Mouse (Mus musculus): Measurements from ENCODE around the gene Gtpbp1. TPM values are rescaled to one million over a fixed set of nuclear protein-coding genes. Genes with fewer than 3 reads are reported as not detected.

Gtpbp1 gene
- total RNA-seq, 2 experiments from 2014 or later: 31.2 to 36.8 TPM

DNA sequence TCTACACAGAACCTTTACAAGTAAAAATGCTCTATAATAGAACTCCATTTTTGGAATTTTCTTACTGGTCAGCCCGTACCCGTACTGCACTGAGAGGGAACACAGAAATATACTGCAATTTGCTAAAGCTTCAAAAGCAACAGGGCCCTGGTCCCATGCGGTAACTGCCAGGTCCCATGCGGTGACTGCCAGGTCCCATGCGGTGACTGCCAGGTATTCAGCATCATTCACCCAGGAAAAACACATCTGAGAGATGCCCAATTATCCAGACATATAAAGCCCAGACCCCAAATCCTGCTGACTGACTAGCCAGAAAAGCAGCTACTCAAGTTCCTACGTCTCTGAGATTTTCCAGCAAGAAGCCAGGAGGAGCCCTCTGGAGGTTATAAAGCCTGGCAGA lies 6.0 kb upstream of the Gtpbp1 start:
- ATAC-seq (ENCODE audit: poor library complexity, severe bottlenecking): no peak

DNA sequence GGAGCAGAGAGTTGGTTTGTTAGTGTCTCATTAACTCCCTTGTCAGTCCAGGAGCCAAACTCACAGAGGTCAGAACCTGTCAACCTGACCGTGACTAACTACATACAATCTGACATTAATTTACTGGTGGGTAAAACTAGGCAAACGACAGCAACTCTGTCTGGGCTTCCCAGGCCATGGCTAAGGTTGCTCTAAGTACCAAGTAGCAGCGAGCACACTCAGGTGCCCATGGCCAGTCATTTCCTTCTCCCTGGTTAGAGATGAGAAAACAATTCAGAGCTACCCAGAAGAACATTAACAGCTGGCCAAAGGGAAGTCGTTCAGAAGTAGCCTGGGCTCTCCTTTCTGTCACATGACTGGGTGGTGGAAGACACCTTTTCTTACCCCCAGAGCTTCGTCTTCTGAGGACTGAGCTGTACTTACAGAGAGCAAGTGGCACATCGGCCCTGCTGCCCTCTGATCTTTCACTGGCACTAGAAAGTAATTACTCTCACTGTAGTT lies 5.5 kb upstream of the Gtpbp1 start:
- no peak for ATAC-seq (ENCODE audit: poor library complexity, severe bottlenecking)

DNA sequence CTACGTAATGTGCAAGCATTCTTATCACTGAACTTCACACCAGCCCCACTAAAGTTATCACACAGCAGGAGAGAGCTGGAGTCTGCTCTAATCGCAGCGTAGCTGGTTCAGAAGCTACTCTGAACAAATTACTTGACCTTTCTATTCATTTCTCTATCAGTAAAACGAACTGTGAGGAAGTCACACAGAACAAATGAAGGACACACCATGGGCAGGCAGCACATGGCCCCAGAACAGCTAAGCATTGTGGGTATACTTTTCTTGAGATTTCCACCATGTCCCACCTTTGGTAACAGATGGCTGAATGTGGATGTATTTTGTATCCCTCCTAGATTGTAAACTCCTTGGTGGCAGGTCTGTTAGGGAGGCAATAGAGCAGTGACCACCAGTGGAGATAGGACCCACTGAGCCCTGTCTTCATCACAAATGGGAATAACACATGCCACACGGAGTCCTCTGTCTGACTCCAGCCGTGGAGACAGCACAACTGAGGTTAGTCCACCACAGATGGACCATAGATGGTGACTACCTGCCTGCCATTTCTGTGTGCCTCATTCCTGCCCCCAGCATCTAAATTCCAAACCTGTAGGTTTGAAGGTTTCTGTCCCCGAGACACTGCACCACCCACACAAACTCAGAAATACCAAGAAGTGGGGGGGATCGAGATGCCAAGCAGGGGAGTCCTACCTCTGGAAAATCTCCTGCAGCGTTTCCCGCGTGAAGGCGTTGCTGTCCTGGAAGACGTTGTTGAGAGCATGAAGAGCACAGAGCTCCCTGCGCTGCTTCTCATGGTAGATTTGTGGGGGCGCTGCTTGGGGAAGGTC lies 4.4 kb upstream of the Gtpbp1 start:
- ATAC-seq (ENCODE audit: poor library complexity, severe bottlenecking): no peak

DNA sequence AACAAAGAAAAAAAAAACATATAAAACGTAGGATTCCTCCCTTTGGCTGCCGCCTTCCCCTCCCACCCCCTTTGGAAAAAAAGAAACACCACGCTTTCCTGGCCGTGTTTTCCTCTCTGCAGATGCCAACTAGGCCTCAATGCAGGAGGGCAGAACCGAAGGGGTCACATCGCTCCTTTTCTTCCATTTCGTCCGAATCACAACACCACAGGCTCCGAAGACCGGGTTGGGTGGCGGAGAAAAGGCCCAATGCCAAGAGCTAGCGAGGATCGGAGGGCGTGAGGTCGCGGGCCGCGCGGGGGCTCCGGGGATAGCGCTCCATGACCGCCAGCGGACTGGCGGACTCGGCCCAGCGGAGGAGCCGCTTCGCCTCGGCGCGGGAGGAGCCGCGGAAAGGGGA lies 3.5 kb upstream of the Gtpbp1 start:
- ATAC-seq (ENCODE audit: poor library complexity, severe bottlenecking): no peak

DNA sequence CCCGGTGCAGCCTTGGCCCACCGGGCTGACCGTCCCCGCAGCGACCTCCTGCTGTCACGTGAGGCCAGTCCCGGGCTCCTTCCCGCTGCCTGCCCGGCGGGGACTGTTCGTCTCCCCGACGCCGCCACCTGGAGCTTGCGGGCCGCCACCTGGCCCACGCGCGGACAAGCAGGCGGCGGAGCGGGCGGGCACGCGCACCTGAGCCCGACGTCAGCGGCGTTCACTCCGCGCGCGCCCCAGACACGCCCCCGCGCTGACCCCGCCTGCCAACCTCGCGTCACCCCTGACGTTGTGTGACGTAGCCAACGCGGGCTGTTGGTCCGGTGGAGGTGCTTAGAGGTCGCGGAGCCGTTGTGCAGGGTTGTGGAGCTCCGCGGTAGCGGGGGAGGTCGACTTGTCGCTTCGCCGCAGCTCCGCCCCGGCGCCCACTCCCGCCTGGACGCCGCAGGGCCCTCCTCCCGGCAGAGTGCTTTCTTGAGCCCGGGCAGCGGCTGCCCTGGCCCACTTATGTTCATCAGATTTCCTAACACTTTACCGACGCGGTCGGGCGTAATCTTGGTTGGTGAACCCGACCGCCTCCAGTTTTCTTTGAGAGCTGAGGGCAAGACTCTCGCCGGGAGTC lies 2.9 kb upstream of the Gtpbp1 start, which contains the start of gene Josd1:
Gene Josd1, minus strand, starts transcription at position 274 of the 622 bp plus-strand sequence.
- peak; percentile 66 for ATAC-seq (ENCODE audit: poor library complexity, severe bottlenecking)

DNA sequence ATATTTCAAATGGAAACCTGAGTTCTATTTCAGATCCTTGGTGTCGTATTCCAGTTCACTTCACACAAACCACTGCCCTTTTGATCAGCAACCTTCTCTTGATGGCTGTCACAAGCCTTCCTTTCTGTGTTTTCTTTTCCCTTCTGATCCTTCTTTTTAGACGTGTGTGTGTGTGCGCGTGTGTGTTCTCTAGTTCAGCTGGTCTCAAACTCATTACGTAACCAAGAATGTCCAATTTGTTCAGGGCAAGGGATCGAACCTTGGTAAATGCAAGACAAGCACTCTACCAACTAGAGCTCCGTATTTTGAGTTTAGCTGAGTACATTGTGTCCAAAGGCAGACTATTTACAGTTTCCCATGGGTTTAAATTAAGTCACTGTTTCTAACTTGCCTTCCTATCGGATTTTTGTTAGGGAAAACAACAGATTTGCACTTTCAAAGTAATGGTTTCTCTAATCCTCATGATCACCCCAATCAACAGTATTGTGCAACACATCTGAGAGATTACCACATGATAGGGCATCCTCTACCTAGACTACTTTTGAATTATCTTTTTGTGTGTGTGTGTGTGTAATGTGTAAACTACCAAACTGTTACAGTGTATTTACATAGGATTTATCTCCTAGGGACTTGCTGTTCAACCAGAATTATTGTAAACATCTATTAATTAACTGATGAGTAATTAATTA lies 2.2 kb upstream of the Gtpbp1 start:
- ATAC-seq (ENCODE audit: poor library complexity, severe bottlenecking): no peak

DNA sequence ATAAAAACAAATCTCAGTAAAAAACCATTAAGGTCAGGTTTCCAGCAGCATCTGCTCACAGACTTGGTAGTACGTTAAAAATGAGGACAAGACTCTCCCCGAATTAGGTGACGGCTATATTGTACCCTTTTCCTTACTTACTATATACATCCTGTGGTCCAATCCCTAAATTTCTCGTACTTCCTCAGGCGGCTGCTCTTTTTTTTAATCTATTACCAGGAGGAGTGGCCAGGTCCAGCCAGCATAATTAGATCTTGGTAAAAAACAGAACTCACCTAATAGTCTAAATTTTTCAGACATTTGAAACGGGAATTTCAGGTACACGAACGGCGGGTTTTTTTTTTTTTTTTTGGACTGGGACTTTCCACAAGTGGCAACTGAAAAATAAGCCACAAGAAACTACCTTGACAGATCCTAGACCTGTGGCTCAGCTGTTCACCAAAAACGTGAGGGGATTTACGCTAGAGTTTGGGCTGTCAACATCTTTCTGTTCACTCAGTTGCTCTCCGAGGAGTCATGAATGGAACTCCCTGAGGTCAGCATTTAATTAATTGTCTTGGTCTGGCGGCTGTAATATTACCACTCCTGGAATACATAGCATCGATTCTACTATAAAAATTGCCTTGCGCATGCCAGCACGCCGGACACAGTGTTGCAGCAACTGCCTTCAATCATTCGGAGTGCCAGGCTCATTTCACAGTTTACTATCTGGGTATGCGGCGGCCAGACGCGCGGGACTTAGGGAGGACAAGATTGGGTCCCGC lies 801 bp upstream of the Gtpbp1 start:
- ATAC-seq (ENCODE audit: poor library complexity, severe bottlenecking): no peak

DNA sequence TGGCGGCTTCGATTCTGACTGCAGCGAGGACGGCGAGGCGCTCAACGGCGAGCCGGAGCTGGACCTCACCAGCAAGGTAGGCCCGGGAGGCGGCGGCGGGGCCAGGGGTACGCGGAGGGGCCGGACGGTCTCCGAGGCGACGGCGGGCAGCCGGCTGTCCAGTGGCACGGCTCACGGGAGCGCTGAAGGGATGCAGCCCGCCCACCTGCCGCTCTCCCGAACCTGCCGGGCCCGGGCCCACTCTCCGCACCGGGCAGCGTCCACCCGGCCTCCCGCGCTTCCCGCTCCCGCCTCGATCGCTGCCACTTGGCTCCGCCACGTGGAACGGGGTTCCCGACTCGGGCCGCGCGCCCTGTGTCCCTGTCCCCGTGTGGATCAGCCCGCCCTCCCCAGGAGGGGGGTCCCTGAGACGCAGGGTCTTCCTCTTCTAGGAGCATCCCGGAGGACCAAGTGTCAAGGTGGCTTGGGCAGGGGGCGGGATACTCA lies 421 bp downstream of the Gtpbp1 start:
- ATAC-seq (ENCODE audit: poor library complexity, severe bottlenecking): no peak

DNA sequence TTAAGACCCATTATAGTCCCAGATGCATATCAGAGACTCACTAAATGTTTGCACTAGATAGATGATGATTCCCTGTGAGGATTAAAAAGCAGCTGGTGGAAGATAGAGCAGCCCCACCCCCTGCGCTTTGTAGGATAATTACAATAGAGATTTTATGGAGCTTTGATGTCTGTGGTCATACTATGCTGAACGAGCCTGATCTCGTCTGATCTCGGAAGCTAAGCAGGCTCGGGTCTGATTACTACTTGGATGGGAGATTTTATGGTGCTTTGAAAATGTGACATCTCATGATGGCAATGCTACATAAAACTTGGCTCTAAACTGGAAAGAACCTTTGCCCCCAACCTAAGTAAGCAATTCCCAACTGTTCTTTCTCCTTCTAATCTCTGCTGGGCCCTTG lies 1.7 kb downstream of the Gtpbp1 start:
- no peak for ATAC-seq (ENCODE audit: poor library complexity, severe bottlenecking)

DNA sequence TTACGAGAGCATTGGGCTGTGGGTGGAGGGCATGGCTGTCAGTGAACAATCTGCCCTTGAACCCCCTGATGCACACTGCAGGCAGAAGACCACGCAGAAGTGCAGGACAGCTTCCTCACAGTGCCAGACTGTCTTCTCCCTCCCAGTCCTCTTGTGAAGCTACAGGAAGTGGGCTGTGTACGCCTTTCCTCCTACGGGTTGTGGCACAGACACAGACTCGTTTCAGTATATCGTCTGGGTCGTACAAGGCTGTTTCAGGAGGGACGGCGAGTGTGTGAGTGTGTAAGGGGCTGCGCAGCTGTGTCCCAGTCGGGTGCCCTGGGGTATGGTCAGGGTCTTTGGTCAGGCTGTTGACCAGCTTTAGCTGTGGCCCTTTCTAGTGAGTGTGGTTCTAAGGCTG lies 3.1 kb downstream of the Gtpbp1 start:
- peak; percentile 17 for ATAC-seq (ENCODE audit: poor library complexity, severe bottlenecking)

DNA sequence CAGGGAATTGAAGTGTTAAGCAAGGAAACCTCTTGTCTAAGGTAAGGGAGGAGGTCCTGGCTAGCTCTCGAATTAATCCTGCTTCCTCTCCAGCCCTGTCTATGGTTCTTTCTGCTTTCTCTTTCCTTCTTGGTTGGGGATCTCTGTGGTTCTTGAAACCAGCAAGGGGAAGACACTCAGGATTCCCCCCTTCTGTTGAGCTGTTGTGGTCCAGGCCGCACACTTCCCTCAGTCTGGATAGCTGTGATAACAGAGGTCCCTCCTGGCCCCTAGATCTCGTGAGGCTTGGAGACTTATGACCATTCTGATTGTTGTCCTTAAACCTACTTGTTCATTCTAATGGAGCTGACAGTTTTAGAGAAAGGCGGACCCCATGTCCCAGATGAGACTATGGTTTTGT lies 3.9 kb downstream of the Gtpbp1 start:
- 0 out of 2 replicates have a peak, but pooled peaks have one; percentile 7 for ATAC-seq (ENCODE audit: poor library complexity, severe bottlenecking)

DNA sequence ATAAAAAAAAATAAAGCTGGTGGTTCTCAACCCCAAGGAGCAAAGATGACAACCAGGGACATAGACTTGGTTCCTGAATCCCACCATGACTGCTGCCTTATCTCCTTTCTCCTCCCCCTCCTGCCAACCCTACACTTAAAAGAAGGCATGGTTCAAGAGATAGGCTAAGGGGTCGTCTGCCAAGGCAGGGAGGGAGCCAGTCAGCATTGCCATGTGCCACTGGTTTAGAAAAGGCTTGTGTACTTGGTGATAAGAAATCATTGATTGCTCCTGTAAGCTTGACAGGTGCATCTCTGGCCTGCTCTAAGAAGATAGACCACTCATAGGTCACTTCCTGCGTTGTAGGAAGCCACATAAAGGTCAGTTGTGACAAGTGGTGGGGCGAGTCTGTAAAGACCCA lies 4.9 kb downstream of the Gtpbp1 start:
- ATAC-seq (ENCODE audit: poor library complexity, severe bottlenecking): no peak

DNA sequence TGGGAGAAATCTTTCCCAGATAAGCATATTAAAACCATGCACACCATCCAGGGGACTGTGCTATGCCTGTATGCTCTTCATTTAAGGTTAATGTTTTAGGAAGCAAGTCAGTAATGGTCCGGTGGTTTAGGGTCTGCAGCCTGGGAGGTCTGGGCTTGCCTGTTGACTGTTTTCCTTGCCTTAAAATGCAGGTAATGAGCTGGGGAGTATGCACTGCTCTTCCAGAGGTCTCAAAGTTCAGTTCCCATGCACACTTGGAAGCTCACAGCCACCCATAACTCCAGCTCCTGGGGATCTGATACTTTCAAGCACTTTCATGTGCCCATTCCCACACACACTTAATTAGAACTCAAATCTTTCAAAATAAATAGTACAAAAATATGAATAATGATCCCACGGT lies 5.9 kb downstream of the Gtpbp1 start:
- no peak for ATAC-seq (ENCODE audit: poor library complexity, severe bottlenecking)

DNA sequence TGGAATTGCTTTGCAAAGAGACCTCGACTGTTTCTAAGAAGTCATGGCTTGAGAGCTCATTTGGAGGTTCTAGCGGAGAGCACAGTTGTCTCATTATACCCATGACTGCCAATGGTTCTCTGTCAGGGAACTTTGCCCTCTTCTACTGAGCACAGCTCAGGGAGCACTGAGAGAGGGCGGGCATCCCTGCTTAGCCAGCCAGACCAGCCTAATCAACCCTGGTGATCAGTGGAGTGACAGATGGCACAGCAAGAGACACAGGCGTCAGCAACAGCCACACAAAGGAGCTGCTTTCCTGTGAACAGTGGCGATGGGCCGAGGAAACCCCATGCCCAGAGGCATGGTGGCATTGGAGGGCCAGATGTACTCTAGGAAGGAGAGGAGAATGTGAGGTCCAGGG lies 6.4 kb downstream of the Gtpbp1 start:
- ATAC-seq (ENCODE audit: poor library complexity, severe bottlenecking): no peak

DNA sequence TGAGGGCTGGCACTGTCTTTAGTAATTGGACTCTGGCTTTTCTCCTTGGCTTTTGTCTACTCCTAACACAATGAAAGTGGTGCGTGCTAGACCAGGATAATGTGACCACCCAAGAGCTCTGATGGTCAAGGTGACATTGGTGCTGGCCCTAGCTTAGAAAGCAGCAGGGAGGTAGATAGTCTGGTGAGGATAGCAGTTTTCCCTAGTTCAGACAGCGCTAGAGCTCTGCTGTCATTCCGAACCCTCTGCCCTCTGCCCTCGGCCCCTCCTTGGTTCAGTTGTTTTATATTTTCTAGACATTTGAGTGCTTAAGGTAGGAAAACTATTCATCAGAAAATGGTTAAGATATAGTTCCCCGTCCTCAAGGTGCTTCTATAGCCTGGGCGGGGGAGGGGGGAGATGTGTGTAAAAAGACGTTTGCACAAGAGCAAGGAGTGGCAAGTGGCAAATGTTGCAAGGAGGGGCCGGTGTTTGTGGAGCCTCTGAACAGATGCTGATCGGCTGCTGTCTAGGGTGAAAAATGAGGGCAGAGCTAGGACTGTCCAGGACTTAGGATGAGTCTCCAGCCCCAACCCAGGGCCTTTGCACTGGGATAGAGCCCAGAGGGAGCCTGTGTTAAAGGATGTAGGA lies 7.0 kb downstream of the Gtpbp1 start:
- ATAC-seq (ENCODE audit: poor library complexity, severe bottlenecking): peak; percentile 84

DNA sequence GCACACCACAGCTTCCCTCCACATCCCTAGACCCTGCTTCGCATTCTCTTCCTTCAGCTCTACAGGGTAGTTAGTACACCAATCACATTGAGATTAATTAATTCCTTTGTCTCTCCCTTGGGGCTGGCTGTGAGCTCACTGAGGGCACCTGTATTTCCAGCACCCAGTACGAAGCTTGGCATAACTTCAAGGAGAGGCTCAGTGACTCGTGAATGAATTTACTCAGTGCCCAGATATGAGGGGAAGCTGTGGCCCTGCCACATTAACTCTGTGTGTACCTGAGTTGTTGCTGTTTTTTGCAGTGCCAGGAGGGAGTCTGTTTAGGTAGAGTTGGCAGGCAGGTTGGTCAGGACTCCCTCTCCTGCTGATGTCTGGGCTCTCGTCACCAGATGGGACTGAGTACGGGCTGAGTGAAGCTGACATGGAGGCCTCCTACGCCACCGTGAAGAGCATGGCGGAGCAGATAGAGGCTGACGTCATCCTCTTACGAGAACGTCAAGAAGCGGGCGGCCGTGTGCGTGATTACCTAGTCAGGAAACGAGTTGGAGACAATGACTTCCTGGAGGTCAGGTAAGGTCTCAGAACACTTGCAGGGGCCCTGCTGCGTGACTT lies 16.1 kb downstream of the Gtpbp1 start:
- no peak for ATAC-seq (ENCODE audit: poor library complexity, severe bottlenecking)

DNA sequence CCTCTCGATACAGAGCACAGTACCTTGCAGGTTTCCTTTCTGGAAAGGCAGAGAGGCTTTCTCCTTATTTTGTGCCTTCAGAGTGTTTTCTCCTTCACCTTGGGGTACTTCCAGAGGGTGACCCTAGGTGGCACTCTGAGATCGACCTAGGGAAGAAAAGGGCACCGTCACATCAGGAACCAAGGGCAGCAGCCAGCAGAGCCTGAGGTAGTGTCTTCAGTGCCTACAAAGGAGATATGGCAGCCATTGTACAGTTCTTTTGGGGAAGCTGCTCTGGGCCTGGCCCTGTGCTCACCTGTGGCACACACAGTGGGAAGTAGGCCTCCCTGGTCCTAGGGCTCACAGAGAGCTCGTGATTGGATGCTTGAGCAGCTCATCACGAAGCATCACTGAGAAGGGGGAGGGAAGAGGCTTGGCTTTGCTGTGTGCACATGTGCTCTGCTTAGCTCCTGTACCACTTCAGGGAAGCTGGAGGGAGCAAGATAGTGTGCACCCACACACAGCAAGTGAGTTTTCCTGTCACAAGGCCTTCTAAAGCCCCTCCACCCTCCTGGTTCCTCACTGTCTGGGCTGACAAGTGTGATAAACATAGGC lies 17.7 kb downstream of the Gtpbp1 start:
- peak; percentile 91 for ATAC-seq (ENCODE audit: poor library complexity, severe bottlenecking)

DNA sequence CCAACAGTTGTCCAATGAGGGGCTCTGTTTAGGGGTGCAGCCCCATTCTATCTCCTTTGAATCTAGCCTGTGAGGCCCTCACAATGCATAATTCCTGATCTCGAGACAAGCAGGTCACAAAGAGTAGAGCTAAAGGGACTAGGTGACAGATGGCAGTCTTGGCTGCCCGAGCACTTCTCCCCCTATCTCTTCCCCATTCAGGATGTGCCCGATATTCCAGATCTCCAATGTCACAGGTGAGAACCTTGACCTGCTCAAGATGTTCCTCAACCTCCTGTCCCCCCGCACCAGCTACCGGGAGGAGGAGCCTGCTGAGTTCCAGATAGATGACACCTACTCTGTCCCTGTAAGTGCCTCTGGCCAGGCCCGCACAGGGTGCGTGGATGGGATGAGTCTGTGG lies 25.0 kb downstream of the Gtpbp1 start:
- no peak for ATAC-seq (ENCODE audit: poor library complexity, severe bottlenecking)

DNA sequence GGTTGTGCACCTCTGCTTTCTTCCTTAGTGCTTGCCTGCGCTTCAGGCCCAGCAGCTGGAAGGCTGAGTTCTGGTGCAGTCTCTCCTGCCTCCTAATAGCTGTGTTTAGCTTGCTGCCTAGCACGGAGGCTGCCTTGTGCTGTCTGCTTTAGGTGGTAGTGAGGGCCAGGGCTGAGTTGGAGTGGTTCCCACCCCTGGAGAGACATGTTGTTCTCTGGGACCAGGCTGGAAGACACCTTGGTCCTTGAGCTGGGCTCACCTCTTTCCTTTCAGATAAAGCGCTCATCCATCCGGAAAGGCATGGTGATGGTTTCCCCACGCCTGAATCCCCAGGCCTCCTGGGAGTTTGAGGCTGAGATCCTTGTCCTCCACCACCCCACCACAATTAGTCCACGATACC lies 26.1 kb downstream of the Gtpbp1 start:
- ATAC-seq (ENCODE audit: poor library complexity, severe bottlenecking): no peak

All from megakaryocyte, adult 5-6 weeks (primary cell).